In genomic region chr2:32311443-32312317, GRCm38 (mm10) we compare ENCODE assay signal across 9 mouse cellular contexts. TPM values are rescaled to one million over a fixed set of nuclear protein-coding genes. Genes with fewer than 3 reads are reported as not detected.
DNase-seq lines count a peak whose midpoint lies in the region; ATAC-seq and TF ChIP-seq lines count a peak whose summit lies in the region.
"Had no signal": no experiment of that assay in that cellular context is flagged by ENCODE, and none has a peak within 500 bp of the region (broad histone marks: within the 10 kb centered on the region; RNA-seq: fewer than 3 reads in every experiment).

No protein-coding gene starts in this region.

- H3K27me3 ChIP-seq in heart, embryonic 10.5 days (ENCODE audit: insufficient read depth, poor library complexity, severe bottlenecking): peaks cover 48% of the 10 kb centered on the region; the same call in 1 of the 2 replicates
- H3K27me3 ChIP-seq in E14TG2a.4 (ENCODE audit: insufficient read depth, low read length): peaks cover 39% of the 10 kb centered on the region
- H3K27me3 ChIP-seq in forebrain, embryonic 13.5 days: peaks cover 25% of the 10 kb centered on the region
- H3K27me3 ChIP-seq in liver, embryonic 15.5 days: peaks cover 61% of the 10 kb centered on the region

- 8% methylated on average over 40 of the region's 42 CpGs for WGBS in heart, embryonic 10.5 days
- 12% methylated on average over 33 of the region's 42 CpGs for WGBS in forebrain, embryonic 13.5 days
- 10% methylated on average over 39 of the region's 42 CpGs for WGBS in liver, embryonic 15.5 days (ENCODE audit: insufficient replicate concordance)

- peaks cover 33% of the 10 kb centered on the region for H3K36me3 ChIP-seq in heart, embryonic 10.5 days
- H3K36me3 ChIP-seq in E14TG2a.4 (ENCODE audit: insufficient read depth, low read length): peaks cover 42% of the 10 kb centered on the region
- H3K36me3 ChIP-seq in forebrain, embryonic 13.5 days (ENCODE audit: poor library complexity, severe bottlenecking): peaks cover 39% of the 10 kb centered on the region
- peaks cover 11% of the 10 kb centered on the region for H3K36me3 ChIP-seq in liver, embryonic 15.5 days (replicated peaks)

- peak; percentile 8; the same call in 1 of the 2 replicates for ATAC-seq in forebrain, embryonic 13.5 days
- ATAC-seq in liver, embryonic 15.5 days (ENCODE audit: insufficient read depth): 0 out of 2 replicates have a peak, but pooled peaks have one; percentile 7

- H3K4me3 ChIP-seq in heart, embryonic 10.5 days: peak overlapping the region; percentile 76
- peak overlapping the region; percentile 88 for H3K4me3 ChIP-seq in E14TG2a.4 (replicated peaks; ENCODE audit: low read length)
- H3K4me3 ChIP-seq in forebrain, embryonic 13.5 days: peak overlapping the region; percentile 60
- peak overlapping the region; percentile 57 for H3K4me3 ChIP-seq in liver, embryonic 15.5 days (replicated peaks)

- peaks cover 48% of the 10 kb centered on the region for H3K4me1 ChIP-seq in heart, embryonic 10.5 days
- peaks cover 51% of the 10 kb centered on the region for H3K4me1 ChIP-seq in E14TG2a.4 (replicated peaks; ENCODE audit: low read depth, low read length)
- H3K4me1 ChIP-seq in forebrain, embryonic 13.5 days: peaks cover 18% of the 10 kb centered on the region
- H3K4me1 ChIP-seq in liver, embryonic 15.5 days (replicated peaks): peaks cover 16% of the 10 kb centered on the region

- H3K27ac ChIP-seq in heart, embryonic 10.5 days: peak overlapping the region; percentile 84
- no peak overlapping the region for H3K27ac ChIP-seq in forebrain, embryonic 13.5 days
- no peak overlapping the region for H3K27ac ChIP-seq in liver, embryonic 15.5 days (replicated peaks)
- H3K27ac ChIP-seq: macrophage had no signal

- peak overlapping the region; percentile 98 for H3K4me2 ChIP-seq in forebrain, embryonic 13.5 days
- peak overlapping the region; percentile 94 for H3K4me2 ChIP-seq in liver, embryonic 15.5 days

- DNase-seq in heart, embryonic 10.5 days (ENCODE audit: low spot score): no peak
- no peak for DNase-seq in heart, adult 18-20 months
- DNase-seq in adrenal gland, postnatal 36 days: no peak
- no peak for DNase-seq in left cerebral cortex, adult 8-10 months (ENCODE audit: low spot score in 2 of 2)
- no peak for DNase-seq in layer of hippocampus, adult 11-12 months (ENCODE audit: low spot score)

- no peak for TF ChIP-seq CTCF in E14TG2a.4 (conservative IDR thresholded peaks at IDR 0.05; ENCODE audit: low read length)

- no peaks in the 10 kb centered on the region for H3K9me3 ChIP-seq in heart, embryonic 10.5 days
- no peaks in the 10 kb centered on the region for H3K9me3 ChIP-seq in E14TG2a.4 (ENCODE audit: low read length)
- H3K9me3 ChIP-seq in forebrain, embryonic 13.5 days (replicated peaks): no peaks in the 10 kb centered on the region
- H3K9me3 ChIP-seq in liver, embryonic 15.5 days (replicated peaks): no peaks in the 10 kb centered on the region

- peak overlapping the region; percentile 81 for H3K9ac ChIP-seq in forebrain, embryonic 13.5 days
- peak overlapping the region; percentile 47; the same call in 1 of the 2 replicates for H3K9ac ChIP-seq in liver, embryonic 15.5 days

RNA-seq across cellular contexts. Expression of gene Swi5, which starts 23.8 kb away (rescaled TPM):
- 318 and 348 TPM in 2 replicates for polyA plus RNA-seq in heart, embryonic 10.5 days (2016; fragmentation: Nextera tagmentation; extraction: Ambion mirVana)
- 100 to 1,000 TPM; 214 to 232 TPM for total RNA-seq in heart, adult 18-20 months (2021)
- polyA plus RNA-seq in forebrain, embryonic 13.5 days (2015; fragmentation: Nextera tagmentation; extraction: Ambion mirVana): 466 and 470 TPM in 2 replicates
- 156 and 158 TPM in 2 replicates for polyA plus RNA-seq in liver, embryonic 15.5 days (2015; fragmentation: Nextera tagmentation; extraction: Ambion mirVana)
- total RNA-seq in adrenal gland, postnatal 36 days (2021): 100 to 1,000 TPM; 289 to 304 TPM
- total RNA-seq in left cerebral cortex, adult 8-10 months (2022): 100 to 1,000 TPM; 204 to 222 (median 213) TPM

RNA-seq across cellular contexts. Expression of gene Golga2, which starts 24.5 kb away (rescaled TPM):
- polyA plus RNA-seq in heart, embryonic 10.5 days (2016; fragmentation: Nextera tagmentation; extraction: Ambion mirVana): 22.0 and 27.2 TPM in 2 replicates
- total RNA-seq in heart, adult 18-20 months (2021): 10 to 100 TPM; 67.6 to 75.5 TPM
- polyA plus RNA-seq in forebrain, embryonic 13.5 days (2015; fragmentation: Nextera tagmentation; extraction: Ambion mirVana): 20.5 and 23.4 TPM in 2 replicates
- 7.9 and 10.2 TPM in 2 replicates for polyA plus RNA-seq in liver, embryonic 15.5 days (2015; fragmentation: Nextera tagmentation; extraction: Ambion mirVana)
- total RNA-seq in adrenal gland, postnatal 36 days (2021): 10 to 100 TPM; 73.0 to 74.2 TPM
- 10 to 100 TPM; 87.7 to 91.0 (median 89.3) TPM for total RNA-seq in left cerebral cortex, adult 8-10 months (2022)

RNA-seq across cellular contexts. Expression of gene Ciz1, which starts 40.4 kb away (rescaled TPM):
- polyA plus RNA-seq in heart, embryonic 10.5 days (2016; fragmentation: Nextera tagmentation; extraction: Ambion mirVana): 41.0 and 48.0 TPM in 2 replicates
- total RNA-seq in heart, adult 18-20 months (2021): 10 to 100 TPM; 19.1 to 27.2 TPM
- polyA plus RNA-seq in forebrain, embryonic 13.5 days (2015; fragmentation: Nextera tagmentation; extraction: Ambion mirVana): 49.0 and 52.4 TPM in 2 replicates
- polyA plus RNA-seq in liver, embryonic 15.5 days (2015; fragmentation: Nextera tagmentation; extraction: Ambion mirVana): 17.0 and 18.0 TPM in 2 replicates
- 10 to 100 TPM; 59.8 to 66.2 TPM for total RNA-seq in adrenal gland, postnatal 36 days (2021)
- total RNA-seq in left cerebral cortex, adult 8-10 months (2022): 10 to 100 TPM; 65.8 to 82.5 (median 75.7) TPM

RNA-seq across cellular contexts. Expression of gene Dnm1, which starts 41.5 kb away (rescaled TPM):
- 4.3 and 9.4 TPM in 2 replicates for polyA plus RNA-seq in heart, embryonic 10.5 days (2016; fragmentation: Nextera tagmentation; extraction: Ambion mirVana)
- 1 to 10 TPM; 3.6 to 4.4 TPM for total RNA-seq in heart, adult 18-20 months (2021)
- polyA plus RNA-seq in forebrain, embryonic 13.5 days (2015; fragmentation: Nextera tagmentation; extraction: Ambion mirVana): 13.7 and 20.2 TPM in 2 replicates
- 0.44 and 0.50 TPM in 2 replicates for polyA plus RNA-seq in liver, embryonic 15.5 days (2015; fragmentation: Nextera tagmentation; extraction: Ambion mirVana)
- total RNA-seq in adrenal gland, postnatal 36 days (2021): 10 to 100 TPM; 14.8 to 20.3 TPM
- total RNA-seq in left cerebral cortex, adult 8-10 months (2022): 1,000 to 10,000 TPM; 1,127 to 1,189 (median 1,146) TPM

RNA-seq across cellular contexts. Expression of gene Uck1, which starts 51.7 kb away (rescaled TPM):
- polyA plus RNA-seq in heart, embryonic 10.5 days (2016; fragmentation: Nextera tagmentation; extraction: Ambion mirVana): 63.1 and 65.8 TPM in 2 replicates
- 10 to 100 TPM; 20.3 to 26.7 TPM for total RNA-seq in heart, adult 18-20 months (2021)
- polyA plus RNA-seq in forebrain, embryonic 13.5 days (2015; fragmentation: Nextera tagmentation; extraction: Ambion mirVana): 76.9 and 89.3 TPM in 2 replicates
- 24.9 and 33.4 TPM in 2 replicates for polyA plus RNA-seq in liver, embryonic 15.5 days (2015; fragmentation: Nextera tagmentation; extraction: Ambion mirVana)
- 100 to 1,000 TPM; 118 to 120 TPM for total RNA-seq in adrenal gland, postnatal 36 days (2021)
- 10 to 100 TPM; 42.9 to 51.6 (median 49.4) TPM for total RNA-seq in left cerebral cortex, adult 8-10 months (2022)
